Mouse (Mus musculus) heart, embryonic 16.5 days (tissue): ENCODE results near the gene Phf12. TPM values are rescaled to one million over a fixed set of nuclear protein-coding genes. Genes with fewer than 3 reads are reported as not detected.

Source experiments
- ATAC-seq: fragments of 200-750 bp; cut with Nextera tagmentation; replicated peaks from 2 replicates; pipeline ENCODE4 v1.8.0; 2017; ENCODE audit warnings: moderate number of reproducible peaks; ENCODE audit not compliant: insufficient read depth, low FRiP score; ENCODE audit errors: extremely low read depth
- H3K27ac ChIP-seq: fragments of 300-500 bp; sonication (generic); 2 replicates; pipeline ENCODE4 v1.5.1; 2014; ENCODE audit warnings: mild to moderate bottlenecking, low read length, control low read depth, moderate library complexity
- H3K27me3 ChIP-seq: fragments of 300-500 bp; sonication (generic); 2 replicates; pipeline ENCODE4 v1.6.1; 2014; ENCODE audit warnings: low read length, mixed read lengths; ENCODE audit not compliant: control insufficient read depth, insufficient read depth
- H3K36me3 ChIP-seq: fragments of 300-500 bp; sonication (generic); 2 replicates; pipeline ENCODE4 v1.6.1; 2014; ENCODE audit not compliant: control insufficient read depth, insufficient read depth
- H3K4me1 ChIP-seq: fragments of 300-500 bp; sonication (generic); 2 replicates; pipeline ENCODE4 v1.6.1; 2014; ENCODE audit warnings: low read length, mixed read lengths; ENCODE audit not compliant: control insufficient read depth, insufficient read depth
- H3K4me2 ChIP-seq: fragments of 300-500 bp; sonication (generic); 2 replicates; pipeline ENCODE4 v1.6.1; 2014; ENCODE audit warnings: low read depth, mild to moderate bottlenecking, control low read depth, low read length
- H3K4me3 ChIP-seq: fragments of 300-500 bp; sonication (generic); 2 replicates; pipeline ENCODE4 v1.5.1; 2014; ENCODE audit warnings: mild to moderate bottlenecking, control low read depth, low read length
- H3K9ac ChIP-seq: fragments of 300-500 bp; sonication (generic); 2 replicates; pipeline ENCODE4 v1.6.1; 2014; ENCODE audit warnings: low read length, control low read depth
- H3K9me3 ChIP-seq: fragments of 300-500 bp; sonication (generic); replicated peaks from 2 replicates; pipeline ENCODE4 v1.6.1; 2016; ENCODE audit warnings: low read length; ENCODE audit not compliant: control insufficient read depth
- WGBS: fragments of 180-500 bp; shearing (Covaris S2); extraction: QIAGEN DNeasy Blood & Tissue Kit; methylation state at CpG from one replicate; pipeline ENCODE4 v1.1.7; 2014; 5-methylcytosine and 5-hydroxymethylcytosine counted together
- polyA plus RNA-seq: library from polyadenylated mRNA; unstranded; fragments of >200 nt; fragmentation: Nextera tagmentation; extraction: Ambion mirVana; gene quantifications from 2 replicates; pipeline ENCODE4 v1.2.1, GENCODE M21; 2015

Gene Phf12
- polyA plus RNA-seq, 1 experiment from 2014 or later: 12.4 TPM

- Histone ChIP-seq H3K4me2 (no peak overlapping the region), H3K9me3 (no peaks in the 10 kb centered on the region), H3K27me3 (no peaks in the 10 kb centered on the region), H3K27ac (no peak overlapping the region), H3K4me3 (no peak overlapping the region), H3K9ac (no peak overlapping the region), H3K36me3 (peaks cover 3% of the 10 kb centered on the region; the same call in 1 of the 2 replicates), H3K4me1 (no peaks in the 10 kb centered on the region)
- WGBS: 47% methylated on average over 1 of the region's 1 CpGs
- ATAC-seq: no peak
Observed at GRCm38 (mm10) chr11:77995556-77995955, 13.0 kb downstream of the Phf12 start.

GRCm38 (mm10) chr11:78006446-78006845 is 23.9 kb downstream of the Phf12 start:
- H3K4me2 ChIP-seq: peak overlapping the region; percentile 47

GRCm38 (mm10) chr11:78019676-78020075 is 37.1 kb downstream of the Phf12 start:
- 0 out of 2 replicates have a peak, but pooled peaks have one; percentile 52 for ATAC-seq
- Histone ChIP-seq H3K4me3 (no peak overlapping the region), H3K27me3 (no peaks in the 10 kb centered on the region), H3K9ac (no peak overlapping the region), H3K36me3 (peaks cover 66% of the 10 kb centered on the region), H3K4me2 (no peak overlapping the region), H3K27ac (no peak overlapping the region), H3K4me1 (no peaks in the 10 kb centered on the region), H3K9me3 (no peaks in the 10 kb centered on the region)
- WGBS: 17% methylated on average over 4 of the region's 4 CpGs

More at GRCm38 (mm10) chr11:78006446-78006845, 23.9 kb downstream of the Phf12 start:
- H3K27me3 ChIP-seq: no peaks in the 10 kb centered on the region
- WGBS: 50% methylated on average over 5 of the region's 5 CpGs
- peaks cover 40% of the 10 kb centered on the region for H3K36me3 ChIP-seq
- peaks cover 19% of the 10 kb centered on the region for H3K4me1 ChIP-seq
- peak overlapping the region; percentile 98 for H3K27ac ChIP-seq
- no peaks in the 10 kb centered on the region for H3K9me3 ChIP-seq
- H3K4me3 ChIP-seq: 0 out of 2 replicates have a peak overlapping the region, but pooled peaks have one; percentile 10
- peak overlapping the region; percentile 42 for H3K9ac ChIP-seq
- ATAC-seq: peak; percentile 86

- Histone ChIP-seq H3K36me3 (peaks cover 64% of the 10 kb centered on the region), H3K27me3 (no peaks in the 10 kb centered on the region), H3K9ac (no peak overlapping the region), H3K27ac (no peak overlapping the region), H3K4me1 (no peaks in the 10 kb centered on the region), H3K4me2 (no peak overlapping the region), H3K4me3 (no peak overlapping the region), H3K9me3 (no peaks in the 10 kb centered on the region)
- no peak for ATAC-seq
- 80% methylated on average over 8 of the region's 8 CpGs for WGBS
Observed at GRCm38 (mm10) chr11:78023607-78024006, 41.1 kb downstream of the Phf12 start.

- 87% methylated on average over 8 of the region's 8 CpGs for WGBS
- Histone ChIP-seq H3K9me3 (no peaks in the 10 kb centered on the region), H3K27ac (no peak overlapping the region), H3K36me3 (peaks cover 46% of the 10 kb centered on the region), H3K4me2 (no peak overlapping the region), H3K4me3 (no peak overlapping the region), H3K4me1 (peaks cover 9% of the 10 kb centered on the region), H3K9ac (no peak overlapping the region), H3K27me3 (no peaks in the 10 kb centered on the region)
- ATAC-seq: no peak
Observed at GRCm38 (mm10) chr11:78029240-78029639, 46.7 kb downstream of the Phf12 start.

GRCm38 (mm10) chr11:78030600-78030999 is 48.0 kb downstream of the Phf12 start:
- no peak overlapping the region for H3K4me3 ChIP-seq
- no peak overlapping the region for H3K27ac ChIP-seq
- H3K9ac ChIP-seq: no peak overlapping the region
- no peaks in the 10 kb centered on the region for H3K9me3 ChIP-seq
- no peak for ATAC-seq
- H3K4me1 ChIP-seq: peaks cover 9% of the 10 kb centered on the region
- WGBS: 68% methylated on average over 2 of the region's 2 CpGs
- no peaks in the 10 kb centered on the region for H3K27me3 ChIP-seq
- peaks cover 37% of the 10 kb centered on the region for H3K36me3 ChIP-seq
- H3K4me2 ChIP-seq: no peak overlapping the region

- Histone ChIP-seq H3K27me3 (no peaks in the 10 kb centered on the region), H3K4me2 (peak overlapping the region; percentile 90), H3K9ac (peak overlapping the region; percentile 76), H3K4me3 (peak overlapping the region; percentile 61), H3K27ac (peak overlapping the region; percentile 51), H3K9me3 (no peaks in the 10 kb centered on the region), H3K4me1 (peaks cover 9% of the 10 kb centered on the region), H3K36me3 (peaks cover 29% of the 10 kb centered on the region)
- WGBS: 43% methylated on average over 6 of the region's 6 CpGs
- no peak for ATAC-seq
Observed at GRCm38 (mm10) chr11:78031389-78031788, 48.8 kb downstream of the Phf12 start.

GRCm38 (mm10) chr11:78031947-78032808 is 49.6 kb downstream of the Phf12 start, which contains the start of gene Dhrs13:
Dhrs13 (plus strand) TSS chr11:78032280.
- Histone ChIP-seq H3K27me3 (no peaks in the 10 kb centered on the region), H3K9ac (peak within 1 kb of the TSS; percentile 76), H3K4me1 (peaks cover 10% of the 10 kb centered on the region), H3K4me2 (peak within 1 kb of the TSS; percentile 90), H3K27ac (peak within 1 kb of the TSS; percentile 71), H3K9me3 (no peaks in the 10 kb centered on the region), H3K36me3 (peaks cover 22% of the 10 kb centered on the region), H3K4me3 (peak within 1 kb of the TSS; percentile 61)
- ATAC-seq: peak; percentile 91
- WGBS: under 1% methylated on average over 96 of the region's 96 CpGs

GRCm38 (mm10) chr11:78032809-78033195 is 50.2 kb downstream of the Phf12 start:
- H3K9ac ChIP-seq: peak overlapping the region; percentile 76
- H3K9me3 ChIP-seq: no peaks in the 10 kb centered on the region
- peak overlapping the region; percentile 61 for H3K4me3 ChIP-seq
- peaks cover 14% of the 10 kb centered on the region for H3K4me1 ChIP-seq
- ATAC-seq: no peak
- 14% methylated on average over 5 of the region's 5 CpGs for WGBS
- H3K36me3 ChIP-seq: peaks cover 17% of the 10 kb centered on the region
- H3K27me3 ChIP-seq: no peaks in the 10 kb centered on the region
- H3K4me2 ChIP-seq: peak overlapping the region; percentile 90
- H3K27ac ChIP-seq: no peak overlapping the region; the same call in 1 of the 2 replicates
